Mouse (Mus musculus): Measurements from ENCODE around the gene S100a6.

- TF ChIP-seq CTCF (IDR thresholded peaks at IDR 0.05; ENCODE audit: low read depth): no peak
- TF ChIP-seq EP300 (optimal IDR thresholded peaks at IDR 0.05): no peak
Observed at GRCm38 (mm10) chr3:90575320-90575719, 37.4 kb upstream of the S100a6 start.

All from stomach, postnatal 0 days (tissue).